Mouse (Mus musculus) bone marrow macrophage, adult 2 months (primary cell): Measurements from ENCODE around the gene Magee1.

ENCODE experiments used
- CTCF ChIP-seq: IDR thresholded peaks from 2 replicates; pipeline ENCODE4 v1.5.1; 2012; ENCODE audit warnings: low read depth, mild to moderate bottlenecking, low read length, moderate library complexity
- POLR2A ChIP-seq: IDR thresholded peaks from 2 replicates; pipeline ENCODE4 v1.6.1; 2012; ENCODE audit warnings: mild to moderate bottlenecking, low read depth, low read length, borderline replicate concordance

GRCm38 (mm10) chrX:105151872-105152461, 31.8 kb downstream of the Magee1 start:
- TF ChIP-seq CTCF = no peak
- TF ChIP-seq POLR2A = no peak
